Mouse (Mus musculus) G1E (cell line): ENCODE measurements at regions not wholly inside any gene's neighbourhood (a gene's known extent, or its start where the extent isn't known, plus 50 kb on each side); places are given as distances from the start of the nearest gene placed in this dataset.

ENCODE experiments used
- CTCF ChIP-seq: IDR thresholded peaks from 2 replicates; pipeline ENCODE4 v1.5.1; 2012; ENCODE audit warnings: low read depth, low read length, inconsistent platforms, mixed read lengths
- GATA1 ChIP-seq: IDR thresholded peaks from 2 replicates; pipeline ENCODE4 v1.6.1; 2012; ENCODE audit warnings: borderline replicate concordance, low read length, inconsistent platforms, mixed read lengths
- POLR2AphosphoS5 ChIP-seq: IDR thresholded peaks from 2 replicates; pipeline ENCODE4 v1.6.1; 2012; ENCODE audit warnings: low read depth, low read length, inconsistent platforms; ENCODE audit not compliant: insufficient replicate concordance
- TAL1 ChIP-seq: conservative IDR thresholded peaks from 2 replicates; pipeline ENCODE4 v1.6.1; 2012; ENCODE audit warnings: low read depth, low read length, inconsistent platforms, mixed read lengths

DNA sequence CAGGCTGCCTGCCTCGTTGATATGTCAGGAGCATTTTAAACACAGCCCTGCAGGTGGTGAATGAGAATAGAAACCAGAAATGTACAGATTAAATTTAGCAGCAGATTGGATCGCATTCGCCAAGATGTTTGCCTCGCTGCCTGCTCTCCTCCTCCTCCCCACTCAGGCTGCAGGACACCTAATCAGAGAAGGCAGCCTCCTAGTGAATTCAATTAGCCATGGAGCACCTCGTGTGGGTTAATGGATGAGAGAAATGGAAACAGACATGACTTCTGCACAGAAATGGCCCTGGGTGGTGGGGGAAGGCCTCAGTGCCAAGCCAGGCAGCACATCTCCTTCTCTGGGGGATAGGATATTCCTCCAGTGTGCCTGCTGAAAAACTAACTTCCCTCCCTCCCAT is 352.8 kb downstream of the Tmem135 start:
- TF ChIP-seq CTCF = no peak
- no peak for TF ChIP-seq GATA1
- no peak for TF ChIP-seq POLR2AphosphoS5
- no peak for TF ChIP-seq TAL1
